Mouse (Mus musculus) testis, adult 2 months (tissue): ENCODE data around the gene Ace.

Experiments
- CTCF ChIP-seq: fragments of 200-500 bp; IDR thresholded peaks from 2 replicates; pipeline ENCODE4 v1.5.1; 2012; ENCODE audit warnings: low read depth, mild to moderate bottlenecking, inconsistent platforms, low read length, moderate library complexity; ENCODE audit not compliant: control insufficient read depth, insufficient read depth, insufficient replicate concordance
- POLR2A ChIP-seq: fragments of 200-500 bp; IDR thresholded peaks from 2 replicates; pipeline ENCODE4 v1.6.1; 2012; ENCODE audit warnings: low read depth, mild to moderate bottlenecking, inconsistent platforms, low read length, moderate library complexity; ENCODE audit not compliant: control insufficient read depth

- TF ChIP-seq POLR2A, result no peak
- TF ChIP-seq CTCF, result no peak
Measured at GRCm38 (mm10) chr11:106013556-106014225, 45.9 kb downstream of the Ace start.
